Mouse (Mus musculus): ENCODE measurements around the gene Stx1b. TPM values are rescaled to one million over a fixed set of nuclear protein-coding genes. Genes with fewer than 3 reads are reported as not detected.

Gene Stx1b
- polyA plus RNA-seq, 1 experiment from 2014 or later: 1.7 TPM

GRCm38 (mm10) chr7:127810650-127811049 is 13.7 kb downstream of the Stx1b start:
- no peaks in the 10 kb centered on the region for H3K36me3 ChIP-seq (ENCODE audit: control insufficient read depth, insufficient read depth, low read length)
- H3K4me3 ChIP-seq (ENCODE audit: low read length): no peak overlapping the region
- H3K27ac ChIP-seq (ENCODE audit: low read length): no peak overlapping the region
- no peaks in the 10 kb centered on the region for H3K9me3 ChIP-seq (ENCODE audit: control insufficient read depth, low read length)
- no peak overlapping the region for H3K9ac ChIP-seq (ENCODE audit: low read depth, low read length)
- no peaks in the 10 kb centered on the region for H3K27me3 ChIP-seq (replicated peaks; ENCODE audit: control insufficient read depth, insufficient read depth, low read length)
- no peaks in the 10 kb centered on the region for H3K4me1 ChIP-seq (ENCODE audit: control insufficient read depth, insufficient read depth, low read length)
- no peak overlapping the region for H3K4me2 ChIP-seq (ENCODE audit: low read depth, low read length)
- WGBS: 81% methylated on average over 10 of the region's 10 CpGs
- no peak for ATAC-seq

- Histone ChIP-seq H3K4me1 (ENCODE audit: control insufficient read depth, insufficient read depth, low read length) (no peaks in the 10 kb centered on the region), H3K9ac (ENCODE audit: low read depth, low read length) (no peak overlapping the region)
- no peak for ATAC-seq
Measured at GRCm38 (mm10) chr7:127809846-127810245, 14.5 kb downstream of the Stx1b start.

DNA sequence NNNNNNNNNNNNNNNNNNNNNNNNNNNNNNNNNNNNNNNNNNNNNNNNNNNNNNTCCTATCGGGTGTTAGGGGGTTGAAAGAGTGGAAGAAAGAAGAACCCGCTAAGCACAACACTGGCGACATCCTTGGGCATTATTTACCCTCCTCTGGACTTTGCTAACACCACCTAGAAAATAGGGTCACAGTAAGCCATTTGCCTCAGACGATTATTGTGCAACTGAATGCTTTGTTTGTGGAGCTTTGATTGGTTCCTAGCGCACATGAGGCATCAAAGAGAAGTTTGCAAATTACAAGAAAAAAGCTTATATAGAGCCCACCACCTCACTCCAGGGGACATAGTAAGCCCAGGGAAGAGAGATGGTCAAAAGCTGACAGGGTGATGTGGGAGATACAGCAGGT is 15.5 kb downstream of the Stx1b start:
- no peak overlapping the region for H3K4me3 ChIP-seq (ENCODE audit: low read length)
- H3K36me3 ChIP-seq (ENCODE audit: control insufficient read depth, insufficient read depth, low read length): no peaks in the 10 kb centered on the region
- no peak for ATAC-seq
- no peak overlapping the region for H3K4me2 ChIP-seq (ENCODE audit: low read depth, low read length)
- peaks cover 3% of the 10 kb centered on the region; the same call in 1 of the 2 replicates for H3K4me1 ChIP-seq (ENCODE audit: control insufficient read depth, insufficient read depth, low read length)
- no peak overlapping the region for H3K27ac ChIP-seq (ENCODE audit: low read length)
- no peaks in the 10 kb centered on the region for H3K9me3 ChIP-seq (ENCODE audit: control insufficient read depth, low read length)
- WGBS: 73% methylated on average over 5 of the region's 5 CpGs
- H3K9ac ChIP-seq (ENCODE audit: low read depth, low read length): no peak overlapping the region
- H3K27me3 ChIP-seq (replicated peaks; ENCODE audit: control insufficient read depth, insufficient read depth, low read length): no peaks in the 10 kb centered on the region

More at GRCm38 (mm10) chr7:127809846-127810245, 14.5 kb downstream of the Stx1b start:
- 91% methylated on average over 1 of the region's 1 CpGs for WGBS
- H3K4me3 ChIP-seq (ENCODE audit: low read length): no peak overlapping the region
- H3K9me3 ChIP-seq (ENCODE audit: control insufficient read depth, low read length): no peaks in the 10 kb centered on the region
- H3K27me3 ChIP-seq (replicated peaks; ENCODE audit: control insufficient read depth, insufficient read depth, low read length): no peaks in the 10 kb centered on the region
- no peaks in the 10 kb centered on the region for H3K36me3 ChIP-seq (ENCODE audit: control insufficient read depth, insufficient read depth, low read length)
- no peak overlapping the region for H3K27ac ChIP-seq (ENCODE audit: low read length)
- H3K4me2 ChIP-seq (ENCODE audit: low read depth, low read length): no peak overlapping the region

GRCm38 (mm10) chr7:127802313-127802712 is 22.0 kb downstream of the Stx1b start:
- H3K4me3 ChIP-seq (ENCODE audit: low read length): no peak overlapping the region
- WGBS: 93% methylated on average over 17 of the region's 17 CpGs
- no peaks in the 10 kb centered on the region for H3K9me3 ChIP-seq (ENCODE audit: control insufficient read depth, low read length)
- H3K36me3 ChIP-seq (ENCODE audit: control insufficient read depth, insufficient read depth, low read length): no peaks in the 10 kb centered on the region
- H3K4me1 ChIP-seq (ENCODE audit: control insufficient read depth, insufficient read depth, low read length): peaks cover 3% of the 10 kb centered on the region; the same call in 1 of the 2 replicates
- H3K9ac ChIP-seq (ENCODE audit: low read depth, low read length): no peak overlapping the region
- no peak for ATAC-seq
- no peak overlapping the region for H3K27ac ChIP-seq (ENCODE audit: low read length)
- H3K4me2 ChIP-seq (ENCODE audit: low read depth, low read length): no peak overlapping the region
- H3K27me3 ChIP-seq (replicated peaks; ENCODE audit: control insufficient read depth, insufficient read depth, low read length): no peaks in the 10 kb centered on the region

GRCm38 (mm10) chr7:127801010-127801621 is 23.2 kb downstream of the Stx1b start:
- no peak; the same call in none of the 2 replicates for ATAC-seq
- H3K36me3 ChIP-seq (ENCODE audit: control insufficient read depth, insufficient read depth, low read length): peaks cover 4% of the 10 kb centered on the region; the same call in 1 of the 2 replicates
- peak overlapping the region; percentile 32 for H3K4me2 ChIP-seq (ENCODE audit: low read depth, low read length)
- peak overlapping the region; percentile 30; the same call in 1 of the 2 replicates for H3K27ac ChIP-seq (ENCODE audit: low read length)
- H3K9ac ChIP-seq (ENCODE audit: low read depth, low read length): peak overlapping the region; percentile 14
- no peaks in the 10 kb centered on the region for H3K27me3 ChIP-seq (replicated peaks; ENCODE audit: control insufficient read depth, insufficient read depth, low read length)
- H3K4me3 ChIP-seq (ENCODE audit: low read length): peak overlapping the region; percentile 38; the same call in 1 of the 2 replicates
- 81% methylated on average over 8 of the region's 8 CpGs for WGBS
- H3K4me1 ChIP-seq (ENCODE audit: control insufficient read depth, insufficient read depth, low read length): peaks cover 3% of the 10 kb centered on the region; the same call in 1 of the 2 replicates
- H3K9me3 ChIP-seq (ENCODE audit: control insufficient read depth, low read length): no peaks in the 10 kb centered on the region

DNA sequence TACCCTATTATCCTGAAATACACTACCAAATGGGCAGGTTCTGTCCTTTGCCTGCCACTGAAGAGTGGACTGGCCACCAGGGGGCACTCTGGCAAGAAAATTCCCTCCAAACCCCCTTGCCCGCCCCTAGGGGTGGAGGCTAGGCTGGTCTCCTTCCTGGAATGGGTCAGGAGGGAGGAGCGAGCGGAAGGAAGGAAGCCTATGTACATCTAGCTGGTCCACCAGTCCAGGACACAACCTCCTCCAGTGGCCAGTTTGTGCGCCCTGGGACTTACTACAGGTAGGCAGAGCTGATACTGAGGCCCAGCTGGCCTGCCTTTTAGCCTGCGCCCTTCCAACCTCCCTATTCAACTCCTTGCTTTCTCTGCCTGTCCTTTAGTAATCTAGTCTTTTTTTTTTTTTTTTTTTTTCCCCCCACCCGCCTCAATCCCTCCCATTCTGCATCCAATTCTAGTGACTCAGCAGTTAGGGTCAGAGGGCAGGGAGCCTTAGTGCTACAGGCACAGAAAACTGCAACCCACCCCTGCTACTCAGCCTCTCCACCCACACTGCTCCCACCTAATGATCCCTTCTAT is 23.8 kb downstream of the Stx1b start, which contains the start of gene Hsd3b7:
TSS of gene Hsd3b7 (plus strand) at position 170 of the 575 bp plus-strand sequence.
- Histone ChIP-seq H3K9ac (ENCODE audit: low read depth, low read length) (peak within 1 kb of the TSS; percentile 54), H3K9me3 (ENCODE audit: control insufficient read depth, low read length) (no peaks in the 10 kb centered on the region), H3K4me3 (ENCODE audit: low read length) (peak within 1 kb of the TSS; percentile 38), H3K4me2 (ENCODE audit: low read depth, low read length) (peak within 1 kb of the TSS; percentile 32), H3K4me1 (ENCODE audit: control insufficient read depth, insufficient read depth, low read length) (peaks cover 3% of the 10 kb centered on the region; the same call in 1 of the 2 replicates), H3K36me3 (ENCODE audit: control insufficient read depth, insufficient read depth, low read length) (peaks cover 10% of the 10 kb centered on the region), H3K27me3 (replicated peaks; ENCODE audit: control insufficient read depth, insufficient read depth, low read length) (no peaks in the 10 kb centered on the region), H3K27ac (ENCODE audit: low read length) (peak within 1 kb of the TSS; percentile 51; the same call in 1 of the 2 replicates)
- ATAC-seq: peak; percentile 93
- WGBS: 23% methylated on average over 6 of the region's 6 CpGs

GRCm38 (mm10) chr7:127799738-127800137 is 24.6 kb downstream of the Stx1b start:
- Histone ChIP-seq H3K27me3 (replicated peaks; ENCODE audit: control insufficient read depth, insufficient read depth, low read length) (no peaks in the 10 kb centered on the region), H3K4me3 (ENCODE audit: low read length) (no peak overlapping the region), H3K9ac (ENCODE audit: low read depth, low read length) (no peak overlapping the region), H3K9me3 (ENCODE audit: control insufficient read depth, low read length) (no peaks in the 10 kb centered on the region), H3K4me1 (ENCODE audit: control insufficient read depth, insufficient read depth, low read length) (peaks cover 3% of the 10 kb centered on the region; the same call in 1 of the 2 replicates), H3K36me3 (ENCODE audit: control insufficient read depth, insufficient read depth, low read length) (peaks cover 10% of the 10 kb centered on the region), H3K4me2 (ENCODE audit: low read depth, low read length) (no peak overlapping the region), H3K27ac (ENCODE audit: low read length) (no peak overlapping the region)
- ATAC-seq: no peak; the same call in 1 of the 2 replicates
- WGBS: 94% methylated on average over 1 of the region's 1 CpGs

GRCm38 (mm10) chr7:127799211-127799610 is 25.1 kb downstream of the Stx1b start:
- Histone ChIP-seq H3K27ac (ENCODE audit: low read length) (no peak overlapping the region), H3K4me2 (ENCODE audit: low read depth, low read length) (no peak overlapping the region), H3K9ac (ENCODE audit: low read depth, low read length) (no peak overlapping the region), H3K4me3 (ENCODE audit: low read length) (no peak overlapping the region), H3K36me3 (ENCODE audit: control insufficient read depth, insufficient read depth, low read length) (peaks cover 10% of the 10 kb centered on the region), H3K27me3 (replicated peaks; ENCODE audit: control insufficient read depth, insufficient read depth, low read length) (no peaks in the 10 kb centered on the region), H3K9me3 (ENCODE audit: control insufficient read depth, low read length) (no peaks in the 10 kb centered on the region), H3K4me1 (ENCODE audit: control insufficient read depth, insufficient read depth, low read length) (no peaks in the 10 kb centered on the region)
- WGBS: 83% methylated on average over 13 of the region's 13 CpGs
- no peak for ATAC-seq

- Histone ChIP-seq H3K9me3 (ENCODE audit: control insufficient read depth, low read length) (no peaks in the 10 kb centered on the region), H3K36me3 (ENCODE audit: control insufficient read depth, insufficient read depth, low read length) (peaks cover 10% of the 10 kb centered on the region), H3K4me3 (ENCODE audit: low read length) (no peak overlapping the region), H3K27me3 (replicated peaks; ENCODE audit: control insufficient read depth, insufficient read depth, low read length) (no peaks in the 10 kb centered on the region), H3K4me1 (ENCODE audit: control insufficient read depth, insufficient read depth, low read length) (no peaks in the 10 kb centered on the region), H3K9ac (ENCODE audit: low read depth, low read length) (no peak overlapping the region), H3K27ac (ENCODE audit: low read length) (no peak overlapping the region), H3K4me2 (ENCODE audit: low read depth, low read length) (no peak overlapping the region)
- ATAC-seq: no peak
- WGBS: 88% methylated on average over 4 of the region's 4 CpGs
Measured at GRCm38 (mm10) chr7:127798591-127798990, 25.8 kb downstream of the Stx1b start.
